Mouse (Mus musculus): ENCODE data around the gene Fpgs.

DNA sequence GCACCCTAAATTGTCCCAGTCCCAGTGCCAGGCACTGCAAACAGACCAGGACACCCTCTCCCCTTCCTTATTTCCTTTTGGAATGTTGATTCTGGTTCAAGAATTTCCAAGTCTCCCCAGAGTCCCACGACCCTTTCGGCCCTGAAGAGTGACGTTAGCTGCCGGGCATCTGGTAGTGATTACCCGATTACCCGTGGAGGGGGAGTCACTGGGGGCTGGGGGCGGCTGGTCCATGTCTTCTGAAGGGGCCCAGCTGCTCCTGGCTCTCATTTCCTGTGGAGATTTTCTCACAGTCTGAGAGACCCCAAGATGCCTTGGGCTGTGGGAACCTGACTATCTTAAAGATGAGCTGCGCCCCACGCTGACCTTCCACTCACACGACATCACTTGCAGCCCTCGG is 26.9 kb upstream of the Fpgs start:
- TF ChIP-seq CTCF (IDR thresholded peaks at IDR 0.05; ENCODE audit: borderline replicate concordance, extremely low read depth, insufficient read depth, insufficient read length) (no peak), POLR2A (IDR thresholded peaks at IDR 0.05; ENCODE audit: borderline replicate concordance, extremely low read depth, insufficient read depth, insufficient read length, poor library complexity, severe bottlenecking) (no peak)

Measured in brain, embryonic 14.5 days (tissue).